Mouse (Mus musculus) MEL (cell line): ENCODE results near the gene Gimap9. TPM values are rescaled to one million over a fixed set of nuclear protein-coding genes. Genes with fewer than 3 reads are reported as not detected.

Experiments
- DNase-seq: peaks from one replicate; pipeline ENCODE4 v3.0.0; 2011; ENCODE audit warnings: low read depth, low spot score
- H3K27ac ChIP-seq: 2 replicates; pipeline ENCODE4 v1.5.1; 2012; ENCODE audit warnings: low read depth, mild to moderate bottlenecking, control low read depth, low read length, moderate library complexity; ENCODE audit not compliant: control insufficient read depth
- H3K27me3 ChIP-seq, 2 experiments: fragments of 150-350 bp in 1 of 2; sonication (generic) in 1 of 2; 2 replicates each; pipeline ENCODE4 v1.6.1; 2012; ENCODE audit warnings: low read length in 2 of 2, mild to moderate bottlenecking in 2 of 2, improper control_type of control experiment in 1 of 2, moderate library complexity in 1 of 2; ENCODE audit not compliant: insufficient read depth in 2 of 2, control insufficient read depth in 1 of 2
- H3K36me3 ChIP-seq, 2 experiments: 2 replicates each; pipeline ENCODE4 v1.6.1; 2012 to 2014; ENCODE audit warnings: low read length in 2 of 2, improper control_type of control experiment in 1 of 2, inconsistent platforms in 1 of 2, mild to moderate bottlenecking in 1 of 2; ENCODE audit not compliant: insufficient read depth in 2 of 2, control insufficient read depth in 1 of 2
- H3K4me1 ChIP-seq, 2 experiments: fragments of 150-350 bp in 1 of 2; sonication (generic) in 1 of 2; 2 replicates each; pipeline ENCODE4 v1.6.1; 2012; ENCODE audit warnings: low read length in 2 of 2, improper control_type of control experiment in 1 of 2, mild to moderate bottlenecking in 1 of 2; ENCODE audit not compliant: insufficient read depth in 2 of 2, control insufficient read depth in 1 of 2
- H3K4me3 ChIP-seq, 2 experiments: fragments of 150-350 bp in 1 of 2; sonication (generic) in 1 of 2; 2 replicates each; pipeline ENCODE4 v1.5.1; 2012; ENCODE audit warnings: low read depth in 2 of 2, low read length in 2 of 2, mild to moderate bottlenecking in 2 of 2, moderate library complexity in 2 of 2, control low read depth in 1 of 2, improper control_type of control experiment in 1 of 2; ENCODE audit not compliant: control insufficient read depth in 1 of 2, insufficient read depth in 1 of 2
- H3K79me2 ChIP-seq: 2 replicates; pipeline ENCODE4 v1.6.1; 2012; ENCODE audit warnings: mild to moderate bottlenecking, low read length, moderate library complexity; ENCODE audit not compliant: control insufficient read depth, poor library complexity, insufficient read depth
- H3K9ac ChIP-seq: 2 replicates; pipeline ENCODE4 v1.6.1; 2012; ENCODE audit warnings: low read depth, mild to moderate bottlenecking, control low read depth, low read length, moderate library complexity; ENCODE audit not compliant: control insufficient read depth, poor library complexity, severe bottlenecking
- H3K9me3 ChIP-seq: fragments of 150-350 bp; sonication (generic); replicated peaks from 2 replicates; pipeline ENCODE4 v1.6.1; 2012; ENCODE audit warnings: mild to moderate bottlenecking, low read length, improper control_type of control experiment, moderate library complexity; ENCODE audit not compliant: insufficient read depth
- CHD1 ChIP-seq: IDR thresholded peaks from 2 replicates; pipeline ENCODE4 v1.6.1; 2012; ENCODE audit warnings: low read depth, mild to moderate bottlenecking, inconsistent platforms, low read length, improper control_type of control experiment
- CHD2 ChIP-seq: IDR thresholded peaks from 2 replicates; pipeline ENCODE4 v1.6.1; 2011; ENCODE audit warnings: low read length, improper control_type of control experiment
- CTCF ChIP-seq, 3 experiments: IDR thresholded peaks in 2 of 3; conservative IDR thresholded peaks in 1 of 3; 2 replicates each; pipeline ENCODE4 v1.5.1; 2011 to 2012; ENCODE audit warnings: low read length in 3 of 3, low read depth in 2 of 3, mild to moderate bottlenecking in 2 of 3, improper control_type of control experiment in 1 of 3, inconsistent platforms in 1 of 3, mixed read lengths in 1 of 3, moderate library complexity in 1 of 3; ENCODE audit not compliant: control insufficient read depth in 1 of 3, insufficient read depth in 1 of 3, poor library complexity in 1 of 3, severe bottlenecking in 1 of 3
- ETS1 ChIP-seq: IDR thresholded peaks from 2 replicates; pipeline ENCODE4 v1.6.1; 2012; ENCODE audit warnings: low read depth, mild to moderate bottlenecking, inconsistent platforms, low read length, improper control_type of control experiment, moderate library complexity
- GATA1 ChIP-seq: IDR thresholded peaks from 2 replicates; pipeline ENCODE4 v1.6.1; 2011; ENCODE audit warnings: low read depth, low read length, improper control_type of control experiment
- MAZ ChIP-seq: IDR thresholded peaks from 2 replicates; pipeline ENCODE4 v1.6.1; 2012; ENCODE audit warnings: low read depth, mild to moderate bottlenecking, inconsistent platforms, low read length, improper control_type of control experiment
- NRF1 ChIP-seq: IDR thresholded peaks from 2 replicates; pipeline ENCODE4 v1.6.1; 2014; ENCODE audit warnings: low read depth, mild to moderate bottlenecking, inconsistent platforms, low read length, improper control_type of control experiment, moderate library complexity; ENCODE audit not compliant: poor library complexity, insufficient read depth, severe bottlenecking
- POLR2A ChIP-seq, 2 experiments: IDR thresholded peaks; 2 replicates each; pipeline ENCODE4 v1.6.1; 2011 to 2012; ENCODE audit warnings: low read length in 2 of 2, mild to moderate bottlenecking in 2 of 2, control low read depth in 1 of 2, improper control_type of control experiment in 1 of 2, low read depth in 1 of 2, moderate library complexity in 1 of 2; ENCODE audit not compliant: control insufficient read depth in 1 of 2, insufficient read depth in 1 of 2, poor library complexity in 1 of 2
- RAD21 ChIP-seq: IDR thresholded peaks from 2 replicates; pipeline ENCODE4 v1.6.1; 2011; ENCODE audit warnings: mild to moderate bottlenecking, low read depth, low read length, improper control_type of control experiment
- SMC3 ChIP-seq: IDR thresholded peaks from 2 replicates; pipeline ENCODE4 v1.6.1; 2011; ENCODE audit warnings: low read depth, low read length, improper control_type of control experiment
- USF1 ChIP-seq: IDR thresholded peaks from 2 replicates; pipeline ENCODE4 v1.6.1; 2014; ENCODE audit warnings: low read depth, mild to moderate bottlenecking, inconsistent platforms, low read length, improper control_type of control experiment, moderate library complexity
- USF2 ChIP-seq, 2 experiments: IDR thresholded peaks; 2 replicates each; pipeline ENCODE4 v1.6.1; 2011 to 2012; ENCODE audit warnings: improper control_type of control experiment in 2 of 2, low read length in 2 of 2, borderline replicate concordance in 1 of 2, inconsistent platforms in 1 of 2, low read depth in 1 of 2, mild to moderate bottlenecking in 1 of 2; ENCODE audit not compliant: insufficient read depth in 1 of 2
- ZKSCAN1 ChIP-seq: IDR thresholded peaks from 2 replicates; pipeline ENCODE4 v1.6.1; 2012; ENCODE audit warnings: low read depth, mild to moderate bottlenecking, inconsistent platforms, low read length, improper control_type of control experiment, moderate library complexity
- polyA plus RNA-seq, 2 experiments: library from polyadenylated mRNA; stranded (reverse) in 1 of 2; unstranded in 1 of 2; fragments of >175 nt in 1 of 2; fragments of >200 nt in 1 of 2; gene quantifications; 2 replicates each; pipeline versions ENCODE4 v1.2.1 to v1.2.4; 2012; ENCODE audit warnings: low replicate concordance in 2 of 2, low read depth in 1 of 2; ENCODE audit not compliant: insufficient read length in 2 of 2, insufficient read depth in 1 of 2, missing spikeins in 1 of 2
- total RNA-seq: library from RNA; depleted of rRNA; stranded (reverse); fragments of 300-350 nt; gene quantifications from 2 replicates; pipeline ENCODE4 v1.2.3, GENCODE M21; 2012

Gimap9 gene
- total and polyA plus RNA-seq, 3 experiments = 4.8 to 6.2 TPM; not detected in 1

DNA sequence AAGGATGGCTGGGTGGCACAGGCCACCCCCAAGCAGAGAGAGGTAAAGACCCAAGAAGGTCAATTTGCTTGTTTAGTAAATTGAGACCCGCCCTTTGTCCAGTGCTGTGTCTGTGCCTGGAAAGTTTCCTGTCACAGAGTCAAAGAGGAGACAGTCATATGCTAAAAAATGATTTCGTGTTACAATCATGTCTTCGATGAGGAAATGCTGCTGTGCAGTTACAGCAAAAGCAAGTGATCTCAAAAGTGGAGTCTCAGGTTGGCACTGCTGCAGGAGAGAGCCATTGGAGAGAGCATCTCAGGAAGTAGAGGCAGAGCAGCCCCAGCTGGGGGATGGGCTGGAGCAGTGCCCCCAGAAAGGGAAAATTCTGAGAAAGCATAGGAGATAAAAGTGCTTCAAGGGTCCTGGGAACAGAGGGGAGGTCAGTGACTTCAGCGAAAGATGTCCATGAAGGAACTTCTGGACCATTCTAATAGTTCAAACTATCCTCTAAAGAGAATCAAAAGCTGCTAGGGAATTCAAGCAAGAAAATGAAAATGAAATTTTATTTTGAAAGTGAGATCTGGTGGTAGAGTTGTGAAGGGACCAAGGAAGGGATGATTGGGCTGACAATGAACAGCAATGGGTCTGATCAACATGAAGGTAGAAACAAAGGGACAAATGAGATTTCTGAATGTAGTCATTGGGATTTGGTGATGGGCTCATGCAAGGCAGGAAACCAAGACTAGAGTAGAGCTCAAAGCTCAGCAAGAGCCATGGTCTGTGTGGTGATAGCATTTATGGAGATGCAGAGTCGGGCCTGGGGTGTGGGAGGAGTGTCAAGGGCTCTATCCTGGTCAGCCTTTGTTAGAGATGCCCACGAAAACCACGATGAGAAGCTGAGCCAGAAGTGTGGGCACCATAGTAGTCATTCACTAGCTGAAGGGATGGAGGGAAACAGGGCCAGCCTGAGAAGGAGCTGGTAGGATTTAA lies 10.1 kb downstream of the Gimap9 start:
- Histone ChIP-seq H3K27ac (no peak overlapping the region), H3K4me3 (no peak overlapping the region), H3K36me3 (no peaks in the 10 kb centered on the region), H3K79me2 (no peaks in the 10 kb centered on the region), H3K9ac (no peak overlapping the region), H3K9me3 (no peaks in the 10 kb centered on the region), H3K4me1 (no peaks in the 10 kb centered on the region), H3K27me3 (peaks cover 0 to 1% of the 10 kb centered on the region in 2 experiments; a peak in 1 of 4 replicates)
- DNase-seq = no peak
- no peak for TF ChIP-seq NRF1

DNA sequence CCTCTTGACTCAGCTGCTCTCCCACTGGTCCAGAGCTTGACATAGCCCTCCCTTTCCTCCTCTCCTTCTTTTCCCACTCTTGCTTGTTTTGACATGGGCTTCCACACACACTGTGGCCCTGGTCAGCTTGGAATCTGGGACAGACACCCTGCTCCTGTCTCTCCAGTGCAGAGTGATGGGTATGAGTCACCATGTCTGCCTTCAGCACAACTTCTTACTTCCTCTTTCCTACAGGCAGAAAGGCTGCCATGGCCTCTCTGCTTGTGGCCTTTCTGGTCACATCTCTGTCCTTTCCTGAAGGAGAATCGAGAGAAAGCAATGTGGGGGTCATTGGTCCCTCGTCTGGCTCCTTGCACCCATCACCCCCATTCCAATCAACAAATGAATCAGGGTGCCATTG lies 11.1 kb downstream of the Gimap9 start:
- Histone ChIP-seq H3K9ac (no peak overlapping the region), H3K27me3 (peaks cover 0 to 1% of the 10 kb centered on the region in 2 experiments; a peak in 1 of 4 replicates)
- TF ChIP-seq USF2 (IDR thresholded peaks at IDR 0.05; ENCODE audit: borderline replicate concordance in 1 of 2, insufficient read depth in 1 of 2, low read depth in 1 of 2, low read length in 2 of 2) = no peak
- no peak for TF ChIP-seq RAD21
- TF ChIP-seq USF1 = no peak
- no peak for TF ChIP-seq SMC3
- TF ChIP-seq ZKSCAN1 = no peak
- TF ChIP-seq NRF1 = no peak
- no peak for TF ChIP-seq CHD2
- no peak for TF ChIP-seq CTCF (IDR thresholded peaks at IDR 0.05 in 2 of 3, conservative IDR thresholded peaks at IDR 0.05 in 1 of 3; ENCODE audit: control insufficient read depth in 1 of 3, insufficient read depth in 1 of 3, low read depth in 2 of 3, low read length in 3 of 3, poor library complexity in 1 of 3, severe bottlenecking in 1 of 3)
- TF ChIP-seq GATA1 = no peak
- no peak for TF ChIP-seq MAZ
- TF ChIP-seq CHD1 = no peak
- TF ChIP-seq POLR2A (IDR thresholded peaks at IDR 0.05; ENCODE audit: control insufficient read depth in 1 of 2, insufficient read depth in 1 of 2, low read depth in 1 of 2, low read length in 2 of 2, poor library complexity in 1 of 2) = no peak
- TF ChIP-seq ETS1 = no peak
- TF ChIP-seq, all 39 proteins: peak for 0
- no peaks in the 10 kb centered on the region for H3K9me3 ChIP-seq
- DNase-seq = peak; percentile 39
- H3K4me3 ChIP-seq = no peak overlapping the region
- H3K79me2 ChIP-seq = no peaks in the 10 kb centered on the region
- no peaks in the 10 kb centered on the region for H3K36me3 ChIP-seq
- no peaks in the 10 kb centered on the region for H3K4me1 ChIP-seq
- H3K27ac ChIP-seq = no peak overlapping the region
